Mouse (Mus musculus) megakaryocyte, embryonic 14.5 days (primary cell): ENCODE data around the gene Unc119b.

Experiments
- FLI1 ChIP-seq: IDR thresholded peaks from 2 replicates; pipeline ENCODE4 v1.6.1; 2012; ENCODE audit warnings: low read length, inconsistent platforms, mixed read lengths
- GATA1 ChIP-seq: IDR thresholded peaks from 3 replicates; pipeline ENCODE4 v1.6.1; 2012; ENCODE audit warnings: mixed read lengths, low read length, inconsistent platforms, borderline replicate concordance

GRCm38 (mm10) chr5:115089592-115090268 lies 45.0 kb downstream of the Unc119b start:
- TF ChIP-seq GATA1, result no peak
- TF ChIP-seq FLI1, result no peak
